ENCODE assay signal across 12 mouse cellular contexts in genomic region chr2:164036520-164037019, GRCm38 (mm10). TPM values are rescaled to one million over a fixed set of nuclear protein-coding genes. Genes with fewer than 3 reads are reported as not detected.
A peak's percentile ranks its signal among the peaks of the same experiment; 100 is the strongest.
DNase-seq lines count a peak whose midpoint lies in the region; ATAC-seq and TF ChIP-seq lines count a peak whose summit lies in the region.
"Had no signal": no experiment of that assay in that cellular context is flagged by ENCODE, and none has a peak within 500 bp of the region (broad histone marks: within the 10 kb centered on the region; RNA-seq: fewer than 3 reads in every experiment).

No protein-coding gene starts in this region.

- no peak overlapping the region for H3K27ac ChIP-seq in heart, embryonic 12.5 days (ENCODE audit: poor library complexity, severe bottlenecking)
- no peak overlapping the region for H3K27ac ChIP-seq in thymus, adult 2 months (ENCODE audit: control insufficient read depth, insufficient read depth, low read length)
- no peak overlapping the region for H3K27ac ChIP-seq in liver, embryonic 12.5 days

- H3K9ac ChIP-seq in heart, embryonic 12.5 days = no peak overlapping the region; the same call in 1 of the 2 replicates
- H3K9ac ChIP-seq in liver, embryonic 12.5 days = no peak overlapping the region

- H3K4me2 ChIP-seq in heart, embryonic 12.5 days = peak overlapping the region; percentile 23; the same call in 1 of the 2 replicates
- H3K4me2 ChIP-seq in liver, embryonic 12.5 days = no peak overlapping the region

- TF ChIP-seq POLR2A in thymus, adult 2 months (IDR thresholded peaks at IDR 0.05; ENCODE audit: control insufficient read depth, extremely low read depth, insufficient read depth, low read length, poor library complexity) = no peak

- TF ChIP-seq CTCF in thymus, adult 2 months (IDR thresholded peaks at IDR 0.05; ENCODE audit: borderline replicate concordance, control insufficient read depth, extremely low read depth, insufficient read depth, low read length, poor library complexity) = 0 out of 2 replicates have a peak, but pooled peaks have one; percentile 32

- WGBS in heart, embryonic 12.5 days = 36% methylated on average over 10 of the region's 10 CpGs
- WGBS in thymus, adult 2 months = 54% methylated on average over 10 of the region's 10 CpGs
- WGBS in liver, embryonic 12.5 days (ENCODE audit: insufficient replicate concordance) = 26% methylated on average over 10 of the region's 10 CpGs

- peaks cover 5% of the 10 kb centered on the region; the same call in 1 of the 2 replicates for H3K9me3 ChIP-seq in heart, embryonic 12.5 days (replicated peaks)
- H3K9me3 ChIP-seq in liver, embryonic 12.5 days (replicated peaks) = no peaks in the 10 kb centered on the region

- ATAC-seq in heart, embryonic 12.5 days (ENCODE audit: insufficient number of reproducible peaks, low FRiP score) = 0 out of 2 replicates have a peak, but pooled peaks have one; percentile 20
- ATAC-seq in liver, embryonic 12.5 days = peak; percentile 50; the same call in 1 of the 2 replicates

- H3K4me1 ChIP-seq in heart, embryonic 12.5 days (replicated peaks) = peaks cover 7% of the 10 kb centered on the region
- H3K4me1 ChIP-seq in thymus, adult 2 months (replicated peaks; ENCODE audit: control insufficient read depth, insufficient read depth, low read length) = no peaks in the 10 kb centered on the region
- 0 out of 2 replicates have a peak, but pooled peaks cover 5% of the 10 kb centered on the region for H3K4me1 ChIP-seq in liver, embryonic 12.5 days

- H3K27me3 ChIP-seq in heart, embryonic 12.5 days (replicated peaks) = no peaks in the 10 kb centered on the region
- no peaks in the 10 kb centered on the region for H3K27me3 ChIP-seq in thymus, adult 2 months (ENCODE audit: control insufficient read depth, insufficient read depth, low read length)
- no peaks in the 10 kb centered on the region for H3K27me3 ChIP-seq in liver, embryonic 12.5 days (replicated peaks)

- H3K36me3 ChIP-seq in heart, embryonic 12.5 days = no peaks in the 10 kb centered on the region
- no peaks in the 10 kb centered on the region for H3K36me3 ChIP-seq in thymus, adult 2 months (ENCODE audit: control insufficient read depth, insufficient read depth, low read length)
- H3K36me3 ChIP-seq in liver, embryonic 12.5 days = no peaks in the 10 kb centered on the region
- H3K36me3 ChIP-seq: G1E had no signal

- H3K4me3 ChIP-seq in heart, embryonic 12.5 days = no peak overlapping the region
- H3K4me3 ChIP-seq in thymus, adult 2 months (ENCODE audit: control insufficient read depth, insufficient read depth, low read length) = no peak overlapping the region
- H3K4me3 ChIP-seq in liver, embryonic 12.5 days = no peak overlapping the region
- H3K4me3 ChIP-seq: megakaryocyte, embryonic 14.5 days had no signal

- DNase-seq in heart, adult 11 months = no peak
- DNase-seq in thymus, adult 2 months = peak; percentile 46
- DNase-seq in thymus, adult 18-20 months = no peak
- DNase-seq in thymus, postnatal 4 days = peak; percentile 58
- DNase-seq in ovary, postnatal 36 days (ENCODE audit: low spot score) = no peak
- no peak for DNase-seq in layer of hippocampus, postnatal 25 days (ENCODE audit: extremely low spot score in 1 of 2, low spot score in 1 of 2)
- DNase-seq: cerebellum, adult 9-11 months; heart, postnatal 4 days had no signal

RNA-seq across cellular contexts. Expression of gene Pabpc1l, which starts 11.3 kb away (rescaled TPM):
- 0.96 and 1.0 TPM in 2 replicates for polyA plus RNA-seq in heart, embryonic 12.5 days (2016; fragmentation: Nextera tagmentation; extraction: Ambion mirVana)
- 0.51 and 0.97 TPM in 2 replicates for polyA plus RNA-seq in thymus, adult 2 months (2012; rRNA removed)
- 0.17 and 0.31 TPM in 2 replicates for polyA plus RNA-seq in liver, embryonic 12.5 days (2016; fragmentation: Nextera tagmentation; extraction: Ambion mirVana)
- 1 to 10 TPM in 1 of 2 experiments, under 1 TPM in 1; 0.32 to 1.3 TPM for total RNA-seq in layer of hippocampus, postnatal 25 days (2021)

RNA-seq across cellular contexts. Expression of gene Stk4, which starts 33.6 kb away (rescaled TPM):
- 22.1 and 23.4 TPM in 2 replicates for polyA plus RNA-seq in heart, embryonic 12.5 days (2016; fragmentation: Nextera tagmentation; extraction: Ambion mirVana)
- polyA plus RNA-seq in thymus, adult 2 months (2012; rRNA removed) = 85.1 and 90.1 TPM in 2 replicates
- polyA plus RNA-seq in liver, embryonic 12.5 days (2016; fragmentation: Nextera tagmentation; extraction: Ambion mirVana) = 20.7 and 21.0 TPM in 2 replicates
- 10 to 100 TPM; 47.8 to 48.6 TPM for total RNA-seq in layer of hippocampus, postnatal 25 days (2021)

RNA-seq across cellular contexts. Expression of gene Tomm34, which starts 34.4 kb away (rescaled TPM):
- 55.7 and 56.6 TPM in 2 replicates for polyA plus RNA-seq in heart, embryonic 12.5 days (2016; fragmentation: Nextera tagmentation; extraction: Ambion mirVana)
- 83.7 and 93.8 TPM in 2 replicates for polyA plus RNA-seq in thymus, adult 2 months (2012; rRNA removed)
- polyA plus RNA-seq in liver, embryonic 12.5 days (2016; fragmentation: Nextera tagmentation; extraction: Ambion mirVana) = 32.4 TPM in 2 replicates
- total RNA-seq in layer of hippocampus, postnatal 25 days (2021) = 10 to 100 TPM; 86.8 to 95.2 TPM

RNA-seq across cellular contexts. Expression of gene Ywhab, which starts 41.8 kb away (rescaled TPM):
- polyA plus RNA-seq in heart, embryonic 12.5 days (2016; fragmentation: Nextera tagmentation; extraction: Ambion mirVana) = 270 and 271 TPM in 2 replicates
- 39.1 and 42.5 TPM in 2 replicates for polyA plus RNA-seq in thymus, adult 2 months (2012; rRNA removed)
- polyA plus RNA-seq in liver, embryonic 12.5 days (2016; fragmentation: Nextera tagmentation; extraction: Ambion mirVana) = 154 and 161 TPM in 2 replicates
- total RNA-seq in layer of hippocampus, postnatal 25 days (2021) = 100 to 1,000 TPM; 506 to 588 TPM

Comparison
In these comparisons a context has a peak if more than half of its experiments do, and no peak if none do; other contexts are left out.
1. DNase-seq: peak in thymus, adult 2 months (single experiment) and thymus, postnatal 4 days (single experiment); none in heart, adult 11 months (single experiment), thymus, adult 18-20 months (0 of 2), ovary, postnatal 36 days (single experiment) and layer of hippocampus, postnatal 25 days (0 of 2).